Mouse (Mus musculus): ENCODE measurements at regions not wholly inside any gene's neighbourhood (a gene's known extent, or its start where the extent isn't known, plus 50 kb on each side); places are given as distances from the start of the nearest gene placed in this dataset.

GRCm38 (mm10) chr1:187531349-187531922 lies 77.2 kb upstream of the Esrrg start:
- no peak for TF ChIP-seq POLR2A (IDR thresholded peaks at IDR 0.05; ENCODE audit: control insufficient read depth, low read depth, low read length)
- no peak for TF ChIP-seq CTCF (IDR thresholded peaks at IDR 0.05; ENCODE audit: control insufficient read depth, insufficient read depth, insufficient replicate concordance, low read depth, low read length)

Data from testis, adult 2 months (tissue).